Mouse (Mus musculus) gastrocnemius, adult 18-20 months (tissue): ENCODE results near the gene 9530053A07Rik. TPM values are rescaled to one million over a fixed set of nuclear protein-coding genes. Genes with fewer than 3 reads are reported as not detected.

Source experiments
- total RNA-seq, 2 experiments: library from RNA; stranded (reverse); gene quantifications; 2 replicates each; pipeline ENCODE4 v1.2.3; 2021

9530053A07Rik gene
- total RNA-seq, 2 experiments from 2014 or later: not detected

Other genes with a start within 250 kb of the 9530053A07Rik start
- gene Zfp974, start 200.0 kb upstream of the 9530053A07Rik start, total RNA-seq: 1 to 10 TPM; 2.8 to 5.0 TPM
- 1 to 10 TPM; 7.3 to 8.8 TPM for gene Zfp780b, start 150.3 kb upstream of the 9530053A07Rik start, total RNA-seq
- under 1 TPM; 0.24 to 0.34 TPM for gene Zfp850, start 115.4 kb upstream of the 9530053A07Rik start, total RNA-seq
- 10 to 100 TPM; 97.3 to 98.6 TPM for gene Psmc4, start 79.4 kb upstream of the 9530053A07Rik start, total RNA-seq
- gene Fcgbp, start 58.2 kb upstream of the 9530053A07Rik start, total RNA-seq: under 1 TPM in 1 of 2 experiments, not detected in 1; 0.73 TPM
- 10 to 100 TPM; 21.8 to 23.0 TPM for gene Fbl, start 40.2 kb downstream of the 9530053A07Rik start, total RNA-seq
- 10 to 100 TPM; 48.1 to 84.1 TPM for gene Dyrk1b, start 50.0 kb downstream of the 9530053A07Rik start, total RNA-seq
- 1 to 10 TPM; 3.9 to 4.6 TPM for gene Eid2, start 138.4 kb downstream of the 9530053A07Rik start, total RNA-seq
- 1 to 10 TPM; 6.3 to 6.9 TPM for gene Eid2b, start 148.3 kb downstream of the 9530053A07Rik start, total RNA-seq
- not detected for gene Selenov, start 161.7 kb downstream of the 9530053A07Rik start, total RNA-seq
- gene Dll3, start 172.8 kb downstream of the 9530053A07Rik start, total RNA-seq: not detected
- 10 to 100 TPM; 40.4 to 48.4 TPM for gene Timm50, start 182.6 kb downstream of the 9530053A07Rik start, total RNA-seq
- 10 to 100 TPM; 66.9 to 67.5 TPM for gene Supt5, start 209.3 kb downstream of the 9530053A07Rik start, total RNA-seq
- 100 to 1,000 TPM; 385 to 425 TPM for gene Rps16, start 221.2 kb downstream of the 9530053A07Rik start, total RNA-seq
- 1 to 10 TPM; 4.8 to 5.9 TPM for gene Plekhg2, start 243.1 kb downstream of the 9530053A07Rik start, total RNA-seq